Comparison of ENCODE assay signal across 13 mouse cellular contexts in genomic region chr13:41865071-41865470, GRCm38 (mm10). TPM values are rescaled to one million over a fixed set of nuclear protein-coding genes. Genes with fewer than 3 reads are reported as not detected.
DNase-seq lines count a peak whose midpoint lies in the region; ATAC-seq lines count a peak whose summit lies in the region.
"Had no signal": no experiment of that assay in that cellular context is flagged by ENCODE, and none has a peak within 500 bp of the region (broad histone marks: within the 10 kb centered on the region; RNA-seq: fewer than 3 reads in every experiment).

No protein-coding gene starts in this region.

- H3K36me3 ChIP-seq in heart, embryonic 12.5 days = no peaks in the 10 kb centered on the region
- no peaks in the 10 kb centered on the region for H3K36me3 ChIP-seq in kidney, embryonic 16.5 days (ENCODE audit: insufficient read depth, low read length)
- H3K36me3 ChIP-seq: forebrain, embryonic 12.5 days; intestine, embryonic 15.5 days; limb, embryonic 13.5 days; midbrain, embryonic 10.5 days had no signal

- H3K4me1 ChIP-seq in heart, embryonic 12.5 days (replicated peaks) = no peaks in the 10 kb centered on the region; the same call in 1 of the 2 replicates
- peaks cover 12% of the 10 kb centered on the region; the same call in 1 of the 2 replicates for H3K4me1 ChIP-seq in kidney, embryonic 16.5 days (ENCODE audit: insufficient read depth, low read length)
- H3K4me1 ChIP-seq: forebrain, embryonic 12.5 days; intestine, embryonic 15.5 days; limb, embryonic 13.5 days; midbrain, embryonic 10.5 days had no signal

- no peaks in the 10 kb centered on the region for H3K9me3 ChIP-seq in heart, embryonic 12.5 days (replicated peaks)
- no peaks in the 10 kb centered on the region for H3K9me3 ChIP-seq in kidney, embryonic 16.5 days (ENCODE audit: low read length)
- H3K9me3 ChIP-seq: forebrain, embryonic 12.5 days; intestine, embryonic 15.5 days; limb, embryonic 13.5 days; midbrain, embryonic 10.5 days had no signal

- H3K9ac ChIP-seq in heart, embryonic 12.5 days = no peak overlapping the region
- no peak overlapping the region for H3K9ac ChIP-seq in kidney, embryonic 16.5 days (replicated peaks; ENCODE audit: low read length)
- H3K9ac ChIP-seq: forebrain, embryonic 12.5 days; intestine, embryonic 15.5 days; limb, embryonic 13.5 days had no signal

- H3K4me2 ChIP-seq in heart, embryonic 12.5 days = no peak overlapping the region
- no peak overlapping the region for H3K4me2 ChIP-seq in kidney, embryonic 16.5 days (replicated peaks; ENCODE audit: low read depth, low read length)
- H3K4me2 ChIP-seq: forebrain, embryonic 12.5 days; intestine, embryonic 15.5 days; limb, embryonic 13.5 days had no signal

- no peaks in the 10 kb centered on the region for H3K27me3 ChIP-seq in heart, embryonic 12.5 days (replicated peaks)
- no peaks in the 10 kb centered on the region for H3K27me3 ChIP-seq in kidney, embryonic 16.5 days (ENCODE audit: insufficient read depth, low read length)
- H3K27me3 ChIP-seq: forebrain, embryonic 12.5 days; intestine, embryonic 15.5 days; limb, embryonic 13.5 days had no signal

- 53% methylated on average over 5 of the region's 5 CpGs for WGBS in heart, embryonic 12.5 days
- WGBS in kidney, embryonic 16.5 days = 22% methylated on average over 5 of the region's 5 CpGs

- peak overlapping the region; percentile 47; the same call in 1 of the 2 replicates for H3K27ac ChIP-seq in heart, embryonic 12.5 days (ENCODE audit: poor library complexity, severe bottlenecking)
- peak overlapping the region; percentile 78 for H3K27ac ChIP-seq in kidney, embryonic 16.5 days (ENCODE audit: low read length)
- H3K27ac ChIP-seq: forebrain, embryonic 12.5 days; intestine, embryonic 15.5 days; limb, embryonic 13.5 days; midbrain, embryonic 10.5 days had no signal

- ATAC-seq in heart, embryonic 12.5 days (ENCODE audit: insufficient number of reproducible peaks, low FRiP score) = no peak
- peak; percentile 86 for ATAC-seq in kidney, embryonic 16.5 days (ENCODE audit: low FRiP score, low TSS enrichment)
- ATAC-seq: intestine, embryonic 15.5 days had no signal

- peak; percentile 12 to 36 for DNase-seq in lung, adult 18-20 months
- no peak for DNase-seq in lung, postnatal 25 days (ENCODE audit: low spot score)
- peak; percentile 45 for DNase-seq in ovary, postnatal 14 days (ENCODE audit: low spot score)
- DNase-seq in B cell, adult 2 months = no peak
- no peak for DNase-seq in embryo, embryonic 10 days (ENCODE audit: low spot score)
- no peak for DNase-seq in yolk sac, embryonic 10.5 days (ENCODE audit: low spot score)
- DNase-seq: cerebellum, postnatal 36 days had no signal

- H3K4me3 ChIP-seq in heart, embryonic 12.5 days = no peak overlapping the region
- no peak overlapping the region for H3K4me3 ChIP-seq in kidney, embryonic 16.5 days (ENCODE audit: low read length)
- H3K4me3 ChIP-seq: forebrain, embryonic 12.5 days; intestine, embryonic 15.5 days; limb, embryonic 13.5 days; midbrain, embryonic 10.5 days had no signal

RNA-seq across cellular contexts. Expression of gene Adtrp, which starts 17.6 kb away (rescaled TPM):
- not detected in 2 replicates for polyA plus RNA-seq in heart, embryonic 12.5 days (2016; fragmentation: Nextera tagmentation; extraction: Ambion mirVana)
- 0.45 and 0.78 TPM in 2 replicates for polyA plus RNA-seq in kidney, embryonic 16.5 days (2015; fragmentation: Nextera tagmentation; extraction: Ambion mirVana)
- polyA plus RNA-seq: midbrain, embryonic 10.5 days had no signal

Comparison
In these comparisons a context has a peak if more than half of its experiments do, and no peak if none do; other contexts are left out.
1. DNase-seq: peak in lung, adult 18-20 months (2 of 2) and ovary, postnatal 14 days (single experiment); none in lung, postnatal 25 days (single experiment), B cell, adult 2 months (0 of 2), embryo, embryonic 10 days (single experiment) and yolk sac, embryonic 10.5 days (single experiment).